Mouse (Mus musculus) CH12.LX (cell line): ENCODE data around the gene 2200002D01Rik.

Experiments
- JUND ChIP-seq: conservative IDR thresholded peaks from 2 replicates; pipeline ENCODE4 v1.6.1; 2011; ENCODE audit warnings: low read depth, low read length, improper control_type of control experiment
- KAT2A ChIP-seq: IDR thresholded peaks from 2 replicates; pipeline ENCODE4 v1.6.1; 2012; ENCODE audit warnings: low read length, improper control_type of control experiment, inconsistent platforms; ENCODE audit not compliant: insufficient replicate concordance
- PAX5 ChIP-seq: IDR thresholded peaks from 2 replicates; pipeline ENCODE4 v1.6.1; 2012; ENCODE audit warnings: low read length, inconsistent platforms, mixed read lengths
- POLR2A ChIP-seq: IDR thresholded peaks from 2 replicates; pipeline ENCODE4 v1.6.1; 2011; ENCODE audit warnings: low read depth, mild to moderate bottlenecking, improper control_type of control experiment, low read length
- UBTF ChIP-seq: IDR thresholded peaks from 2 replicates; pipeline ENCODE4 v1.6.1; 2012; ENCODE audit warnings: low read depth, mild to moderate bottlenecking, inconsistent platforms, low read length, improper control_type of control experiment, moderate library complexity
- ZMIZ1 ChIP-seq: IDR thresholded peaks from 2 replicates; pipeline ENCODE4 v1.6.1; 2012; ENCODE audit warnings: low read depth, mild to moderate bottlenecking, inconsistent platforms, low read length, improper control_type of control experiment

DNA sequence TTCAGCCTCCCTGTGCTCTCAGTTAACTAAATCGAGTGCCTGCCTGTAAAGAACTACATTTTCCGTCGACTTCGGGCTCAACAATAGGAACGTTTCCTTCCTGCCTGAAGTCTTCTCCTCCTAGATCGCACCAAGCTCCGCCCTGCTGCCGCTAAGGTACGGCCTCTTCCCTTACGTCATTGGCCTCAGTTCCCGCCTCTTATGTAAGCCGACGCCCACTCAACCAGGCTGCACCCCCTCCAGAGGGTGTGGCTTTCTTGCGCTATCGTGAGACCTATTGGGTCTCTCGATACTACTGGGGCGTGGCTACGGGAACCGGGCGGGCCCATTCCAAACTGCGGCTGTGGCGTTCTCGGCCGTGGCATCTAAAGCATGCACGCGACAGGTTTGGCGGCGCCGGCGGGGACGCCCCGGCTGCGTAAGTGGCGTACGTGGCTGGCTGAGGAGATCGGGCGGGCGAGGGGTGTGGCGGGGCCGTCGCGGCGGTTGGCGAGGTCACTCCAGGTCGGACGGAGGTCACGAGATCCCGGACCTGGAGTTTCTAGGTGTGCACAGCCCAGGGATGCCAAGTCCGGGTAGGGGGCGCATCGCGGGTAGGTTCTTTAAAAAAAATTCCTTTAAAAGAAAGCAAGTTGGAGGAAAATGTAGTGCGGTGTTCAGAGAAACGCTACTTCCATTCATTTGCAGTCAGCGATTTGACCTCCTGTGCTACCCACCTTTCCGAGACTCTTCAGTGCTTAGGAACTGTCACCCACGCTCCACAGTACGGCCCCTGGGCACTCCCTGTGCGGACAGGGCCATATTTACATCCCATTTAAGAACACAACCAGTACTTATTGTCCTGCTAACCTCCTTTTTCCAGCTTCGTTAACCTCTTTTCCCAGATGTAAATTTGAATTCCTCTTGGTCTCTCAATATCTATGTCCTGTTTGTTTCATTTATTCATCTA is 10.0 kb downstream of the 2200002D01Rik start, which contains the start of gene Yif1b:
- TF ChIP-seq JUND (no peak), ZMIZ1 (peak; percentile 67; the same call in 1 of the 2 replicates), KAT2A (peak; percentile 60; the same call in 1 of the 2 replicates), PAX5 (no peak), POLR2A (peak; percentile 95), UBTF (peak; percentile 59; the same call in 1 of the 2 replicates)
